Mouse (Mus musculus): ENCODE data around the gene Tesk1. TPM values are rescaled to one million over a fixed set of nuclear protein-coding genes. Genes with fewer than 3 reads are reported as not detected.

Tesk1 gene
- 59.0 and 72.5 TPM in 2 replicates for polyA plus RNA-seq (2012; rRNA removed)

DNA sequence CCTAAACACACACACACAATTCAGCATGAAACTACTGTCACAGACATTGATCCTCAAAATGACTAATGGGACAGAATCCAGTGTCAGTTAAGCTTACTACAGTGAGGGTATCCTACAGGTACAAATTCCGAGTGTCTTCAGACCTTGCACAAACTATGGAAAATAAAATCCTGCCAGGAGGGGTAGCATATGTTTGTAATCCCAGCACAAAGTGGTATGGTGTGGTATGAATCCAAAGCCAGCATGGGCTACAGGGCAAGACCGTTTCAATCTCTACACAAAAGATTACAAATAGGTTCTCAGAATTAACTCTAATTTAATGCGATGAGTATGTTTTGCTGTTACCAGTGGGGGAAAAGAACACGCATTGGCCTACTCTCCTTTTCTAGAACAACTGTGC, at the start of gene Tesk1:
Tesk1 (plus strand) TSS at position 301 of the 400 bp plus-strand sequence.
- 22% methylated on average over 4 of the region's 4 CpGs for WGBS
- H3K4me3 ChIP-seq (ENCODE audit: insufficient read depth, low read depth, low read length) = peak within 1 kb of the TSS; percentile 76
- TF ChIP-seq CTCF (conservative IDR thresholded peaks at IDR 0.05; ENCODE audit: insufficient read depth, insufficient read length, low read depth, low read length) = no peak
- no peak for TF ChIP-seq POLR2A (IDR thresholded peaks at IDR 0.05; ENCODE audit: low read depth, low read length)
- peaks cover 5% of the 10 kb centered on the region; the same call in 1 of the 2 replicates for H3K4me1 ChIP-seq (ENCODE audit: control insufficient read depth, insufficient read depth, low read length)
- DNase-seq = no peak
- peak within 1 kb of the TSS; percentile 94 for H3K27ac ChIP-seq (ENCODE audit: insufficient read depth, low read depth, low read length)
- H3K36me3 ChIP-seq (ENCODE audit: control insufficient read depth, insufficient read depth, low read length) = no peaks in the 10 kb centered on the region
- H3K27me3 ChIP-seq (replicated peaks; ENCODE audit: control insufficient read depth, insufficient read depth, low read length) = no peaks in the 10 kb centered on the region

GRCm38 (mm10) chr4:43394345-43394891, 47.3 kb upstream of the Tesk1 start:
- Histone ChIP-seq H3K27me3 (replicated peaks; ENCODE audit: control insufficient read depth, insufficient read depth, low read length) (no peaks in the 10 kb centered on the region), H3K27ac (ENCODE audit: insufficient read depth, low read depth, low read length) (peak overlapping the region; percentile 95), H3K36me3 (ENCODE audit: control insufficient read depth, insufficient read depth, low read length) (no peaks in the 10 kb centered on the region), H3K4me3 (ENCODE audit: insufficient read depth, low read depth, low read length) (peak overlapping the region; percentile 8; the same call in 1 of the 2 replicates), H3K4me1 (ENCODE audit: control insufficient read depth, insufficient read depth, low read length) (peaks cover 39% of the 10 kb centered on the region; the same call in 1 of the 2 replicates)
- 4% methylated on average over 15 of the region's 15 CpGs for WGBS
- DNase-seq = peak; percentile 95
- TF ChIP-seq POLR2A (IDR thresholded peaks at IDR 0.05; ENCODE audit: low read depth, low read length) (peak; percentile 49), CTCF (conservative IDR thresholded peaks at IDR 0.05; ENCODE audit: insufficient read depth, insufficient read length, low read depth, low read length) (0 out of 2 replicates have a peak, but pooled peaks have one; percentile 2)

- no peak for DNase-seq
- WGBS = 75% methylated on average over 5 of the region's 5 CpGs
- TF ChIP-seq POLR2A (IDR thresholded peaks at IDR 0.05; ENCODE audit: low read depth, low read length) = no peak
- TF ChIP-seq CTCF (conservative IDR thresholded peaks at IDR 0.05; ENCODE audit: insufficient read depth, insufficient read length, low read depth, low read length) = no peak
- Histone ChIP-seq H3K36me3 (ENCODE audit: control insufficient read depth, insufficient read depth, low read length) (no peaks in the 10 kb centered on the region), H3K4me1 (ENCODE audit: control insufficient read depth, insufficient read depth, low read length) (peaks cover 41% of the 10 kb centered on the region), H3K27ac (ENCODE audit: insufficient read depth, low read depth, low read length) (peak overlapping the region; percentile 95), H3K27me3 (replicated peaks; ENCODE audit: control insufficient read depth, insufficient read depth, low read length) (no peaks in the 10 kb centered on the region), H3K4me3 (ENCODE audit: insufficient read depth, low read depth, low read length) (no peak overlapping the region)
Observed at GRCm38 (mm10) chr4:43395147-43395546, 46.6 kb upstream of the Tesk1 start.

- no peak for TF ChIP-seq CTCF (conservative IDR thresholded peaks at IDR 0.05; ENCODE audit: insufficient read depth, insufficient read length, low read depth, low read length)
- no peak for TF ChIP-seq POLR2A (IDR thresholded peaks at IDR 0.05; ENCODE audit: low read depth, low read length)
- peaks cover 41% of the 10 kb centered on the region for H3K4me1 ChIP-seq (ENCODE audit: control insufficient read depth, insufficient read depth, low read length)
- DNase-seq = no peak
Observed at GRCm38 (mm10) chr4:43395836-43396235, 45.9 kb upstream of the Tesk1 start.

GRCm38 (mm10) chr4:43396381-43396780, 45.4 kb upstream of the Tesk1 start:
- H3K4me3 ChIP-seq (ENCODE audit: insufficient read depth, low read depth, low read length) = no peak overlapping the region
- WGBS = 91% methylated on average over 5 of the region's 5 CpGs
- no peaks in the 10 kb centered on the region for H3K27me3 ChIP-seq (replicated peaks; ENCODE audit: control insufficient read depth, insufficient read depth, low read length)
- H3K4me1 ChIP-seq (ENCODE audit: control insufficient read depth, insufficient read depth, low read length) = peaks cover 37% of the 10 kb centered on the region
- no peaks in the 10 kb centered on the region for H3K36me3 ChIP-seq (ENCODE audit: control insufficient read depth, insufficient read depth, low read length)
- H3K27ac ChIP-seq (ENCODE audit: insufficient read depth, low read depth, low read length) = no peak overlapping the region
- no peak for DNase-seq
- TF ChIP-seq CTCF (conservative IDR thresholded peaks at IDR 0.05; ENCODE audit: insufficient read depth, insufficient read length, low read depth, low read length) (no peak), POLR2A (IDR thresholded peaks at IDR 0.05; ENCODE audit: low read depth, low read length) (no peak)

More at GRCm38 (mm10) chr4:43395836-43396235, 45.9 kb upstream of the Tesk1 start:
- Histone ChIP-seq H3K27me3 (replicated peaks; ENCODE audit: control insufficient read depth, insufficient read depth, low read length) (no peaks in the 10 kb centered on the region), H3K27ac (ENCODE audit: insufficient read depth, low read depth, low read length) (peak overlapping the region; percentile 5), H3K36me3 (ENCODE audit: control insufficient read depth, insufficient read depth, low read length) (no peaks in the 10 kb centered on the region), H3K4me3 (ENCODE audit: insufficient read depth, low read depth, low read length) (no peak overlapping the region)
- WGBS = 77% methylated on average over 9 of the region's 9 CpGs

- Histone ChIP-seq H3K36me3 (ENCODE audit: control insufficient read depth, insufficient read depth, low read length) (no peaks in the 10 kb centered on the region), H3K27ac (ENCODE audit: insufficient read depth, low read depth, low read length) (peak overlapping the region; percentile 87; the same call in 1 of the 2 replicates), H3K27me3 (replicated peaks; ENCODE audit: control insufficient read depth, insufficient read depth, low read length) (no peaks in the 10 kb centered on the region), H3K4me3 (ENCODE audit: insufficient read depth, low read depth, low read length) (no peak overlapping the region), H3K4me1 (ENCODE audit: control insufficient read depth, insufficient read depth, low read length) (peaks cover 40% of the 10 kb centered on the region)
- 75% methylated on average over 4 of the region's 4 CpGs for WGBS
- no peak for DNase-seq
- TF ChIP-seq POLR2A (IDR thresholded peaks at IDR 0.05; ENCODE audit: low read depth, low read length) = no peak
- no peak for TF ChIP-seq CTCF (conservative IDR thresholded peaks at IDR 0.05; ENCODE audit: insufficient read depth, insufficient read length, low read depth, low read length)
Observed at GRCm38 (mm10) chr4:43398014-43398413, 43.7 kb upstream of the Tesk1 start.

DNA sequence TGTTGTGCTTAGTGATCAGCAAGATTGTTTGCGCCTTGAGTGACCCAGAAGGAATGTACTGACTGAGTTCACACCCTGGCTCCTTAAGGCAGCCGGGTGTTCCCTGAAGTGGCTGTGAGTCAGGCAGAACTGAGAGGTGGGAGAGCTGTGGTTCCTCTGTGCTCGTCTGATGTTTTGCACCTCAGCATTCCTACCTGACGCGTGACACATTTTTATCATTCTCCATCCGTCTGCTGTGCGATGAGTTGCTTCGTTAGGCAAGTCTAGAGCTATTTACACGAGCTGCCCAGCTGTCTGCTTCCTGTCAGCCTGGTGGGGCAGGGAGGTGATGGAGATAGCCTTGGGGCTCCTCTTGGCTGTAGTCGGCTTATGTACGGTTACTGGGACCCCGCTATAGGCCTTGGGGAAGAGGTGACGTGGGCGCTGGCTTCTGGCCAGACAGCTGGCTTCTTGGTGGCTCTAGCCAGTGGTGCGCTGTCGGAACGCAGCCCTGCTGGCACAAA, 42.9 kb upstream of the Tesk1 start:
- peak overlapping the region; percentile 87 for H3K27ac ChIP-seq (ENCODE audit: insufficient read depth, low read depth, low read length)
- WGBS = 23% methylated on average over 17 of the region's 17 CpGs
- H3K4me1 ChIP-seq (ENCODE audit: control insufficient read depth, insufficient read depth, low read length) = peaks cover 38% of the 10 kb centered on the region
- no peaks in the 10 kb centered on the region for H3K27me3 ChIP-seq (replicated peaks; ENCODE audit: control insufficient read depth, insufficient read depth, low read length)
- peak overlapping the region; percentile 32; the same call in 1 of the 2 replicates for H3K4me3 ChIP-seq (ENCODE audit: insufficient read depth, low read depth, low read length)
- TF ChIP-seq CTCF (conservative IDR thresholded peaks at IDR 0.05; ENCODE audit: insufficient read depth, insufficient read length, low read depth, low read length) (no peak), POLR2A (IDR thresholded peaks at IDR 0.05; ENCODE audit: low read depth, low read length) (no peak)
- DNase-seq = peak; percentile 63
- H3K36me3 ChIP-seq (ENCODE audit: control insufficient read depth, insufficient read depth, low read length) = no peaks in the 10 kb centered on the region

Measured in kidney, adult 2 months (tissue).